Mouse (Mus musculus) embryonic facial prominence, embryonic 10.5 days (tissue): Measurements from ENCODE around the gene Hmx2. TPM values are rescaled to one million over a fixed set of nuclear protein-coding genes. Genes with fewer than 3 reads are reported as not detected.

ENCODE experiments used
- DNase-seq: peaks from one replicate; pipeline ENCODE4 v3.0.0-alpha.2; 2017; ENCODE audit warnings: low spot score
- H3K27ac ChIP-seq: fragments of 300-500 bp; sonication (generic); replicated peaks from 2 replicates; pipeline ENCODE4 v1.5.1; 2016; ENCODE audit warnings: mild to moderate bottlenecking
- H3K27me3 ChIP-seq: fragments of 300-500 bp; sonication (generic); replicated peaks from 2 replicates; pipeline ENCODE4 v1.6.1; 2016; ENCODE audit warnings: low read depth, mild to moderate bottlenecking; ENCODE audit not compliant: poor library complexity, severe bottlenecking
- H3K36me3 ChIP-seq: fragments of 300-500 bp; sonication (generic); replicated peaks from 2 replicates; pipeline ENCODE4 v1.6.1; 2016; ENCODE audit warnings: mild to moderate bottlenecking, moderate library complexity
- H3K4me1 ChIP-seq: fragments of 300-500 bp; sonication (generic); 2 replicates; pipeline ENCODE4 v1.6.1; 2016
- H3K4me3 ChIP-seq: fragments of 300-500 bp; sonication (generic); 2 replicates; pipeline ENCODE4 v1.5.1; 2016; ENCODE audit warnings: mild to moderate bottlenecking, moderate library complexity
- H3K9me3 ChIP-seq: fragments of 300-500 bp; sonication (generic); 2 replicates; pipeline ENCODE4 v1.6.1; 2016; ENCODE audit warnings: mild to moderate bottlenecking
- WGBS: fragments of 180-500 bp; shearing (Covaris S2); methylation state at CpG from one replicate; pipeline ENCODE4 v1.1.7; 2016; 5-methylcytosine and 5-hydroxymethylcytosine counted together
- polyA plus RNA-seq: library from polyadenylated mRNA; unstranded; fragments of >200 nt; fragmentation: Nextera tagmentation; extraction: Ambion mirVana; gene quantifications from 2 replicates; pipeline ENCODE4 v1.2.1, GENCODE M21; 2016

Gene Hmx2
- polyA plus RNA-seq, 1 experiment from 2014 or later: 0.27 TPM

DNA sequence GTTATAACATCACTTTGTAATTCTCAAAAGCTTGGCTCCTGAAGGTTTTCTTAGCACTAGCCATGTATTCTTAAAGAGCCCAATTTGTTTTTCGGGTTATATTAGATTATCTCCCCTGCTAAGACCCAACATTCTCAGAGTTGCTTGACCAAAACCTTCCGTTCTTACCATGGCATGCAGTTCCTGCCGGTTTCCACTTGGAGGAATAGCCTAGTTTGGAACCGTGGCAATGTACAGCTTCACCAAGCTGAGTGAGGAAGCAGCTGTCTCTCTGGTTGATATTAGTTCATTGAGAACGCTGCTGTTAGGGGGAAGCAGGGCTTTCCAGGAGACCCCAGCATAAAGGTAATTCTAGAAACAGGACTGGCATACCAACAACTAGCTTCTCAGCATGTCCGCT is 26.7 kb downstream of the Hmx2 start:
- 79% methylated on average over 6 of the region's 6 CpGs for WGBS
- no peak for DNase-seq

GRCm38 (mm10) chr7:131582178-131582577 is 33.6 kb downstream of the Hmx2 start:
- Histone ChIP-seq H3K36me3 (no peaks in the 10 kb centered on the region), H3K27me3 (peaks cover 9% of the 10 kb centered on the region), H3K4me1 (peaks cover 12% of the 10 kb centered on the region; the same call in 1 of the 2 replicates), H3K4me3 (no peak overlapping the region), H3K27ac (no peak overlapping the region), H3K9me3 (no peaks in the 10 kb centered on the region)
- no peak for DNase-seq
- 70% methylated on average over 9 of the region's 9 CpGs for WGBS

More for the DNA sequence above, 26.7 kb downstream of the Hmx2 start:
- no peaks in the 10 kb centered on the region for H3K4me1 ChIP-seq
- peaks cover 50% of the 10 kb centered on the region for H3K36me3 ChIP-seq
- H3K27ac ChIP-seq: no peak overlapping the region
- H3K9me3 ChIP-seq: no peaks in the 10 kb centered on the region
- no peak overlapping the region for H3K4me3 ChIP-seq
- no peaks in the 10 kb centered on the region for H3K27me3 ChIP-seq

- DNase-seq: no peak
- H3K36me3 ChIP-seq: no peaks in the 10 kb centered on the region
- peaks cover 12% of the 10 kb centered on the region; the same call in 1 of the 2 replicates for H3K4me1 ChIP-seq
- peaks cover 15% of the 10 kb centered on the region for H3K27me3 ChIP-seq
- no peak overlapping the region for H3K4me3 ChIP-seq
- H3K27ac ChIP-seq: no peak overlapping the region
- no peaks in the 10 kb centered on the region for H3K9me3 ChIP-seq
- 66% methylated on average over 5 of the region's 5 CpGs for WGBS
Measured at GRCm38 (mm10) chr7:131585551-131585950, 37.0 kb downstream of the Hmx2 start.

DNA sequence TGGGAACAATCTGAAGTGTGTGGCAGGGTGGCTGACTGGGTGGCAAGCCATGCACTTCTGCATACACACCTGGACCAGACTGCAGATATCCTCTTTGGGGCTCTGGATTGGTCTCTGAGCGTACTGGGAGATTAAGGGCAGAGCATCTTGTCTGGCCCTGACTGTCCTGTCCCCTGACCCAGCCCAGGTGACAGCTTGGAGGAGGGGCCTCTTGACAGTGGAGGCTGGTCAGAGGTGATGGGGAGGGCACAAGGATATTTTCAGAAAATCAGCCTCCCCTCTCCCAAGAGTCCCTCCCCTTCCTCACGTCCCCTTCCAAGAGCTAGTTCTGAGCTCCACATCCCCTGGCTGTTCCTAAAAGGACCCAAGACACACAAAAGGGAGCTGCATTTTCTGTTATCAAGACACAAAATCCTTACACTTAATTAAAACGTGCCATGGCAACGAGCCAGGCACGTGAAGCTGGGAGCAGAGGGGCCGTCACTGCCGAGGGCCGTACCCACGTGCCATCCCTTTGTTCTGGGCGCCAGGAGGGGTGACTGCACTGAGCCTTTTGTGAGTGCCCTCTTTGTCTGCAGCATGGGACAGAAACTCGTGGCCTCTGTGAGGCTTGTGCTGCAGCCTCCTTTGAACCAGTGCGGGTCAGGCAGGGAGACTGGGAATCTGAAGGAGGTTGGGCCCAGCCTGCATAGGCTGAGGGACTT is 49.4 kb downstream of the Hmx2 start:
- Histone ChIP-seq H3K36me3 (no peaks in the 10 kb centered on the region), H3K4me1 (peaks cover 29% of the 10 kb centered on the region), H3K4me3 (peak overlapping the region; percentile 21; the same call in 1 of the 2 replicates), H3K27me3 (peaks cover 82% of the 10 kb centered on the region), H3K27ac (peak overlapping the region; percentile 80), H3K9me3 (no peaks in the 10 kb centered on the region)
- 14% methylated on average over 12 of the region's 12 CpGs for WGBS
- DNase-seq: peak; percentile 63

- peaks cover 35% of the 10 kb centered on the region for H3K4me1 ChIP-seq
- peaks cover 81% of the 10 kb centered on the region for H3K27me3 ChIP-seq
- H3K36me3 ChIP-seq: no peaks in the 10 kb centered on the region
- peak; percentile 69 for DNase-seq
- 4% methylated on average over 5 of the region's 5 CpGs for WGBS
- peak overlapping the region; percentile 80 for H3K27ac ChIP-seq
- no peaks in the 10 kb centered on the region for H3K9me3 ChIP-seq
- H3K4me3 ChIP-seq: peak overlapping the region; percentile 21; the same call in 1 of the 2 replicates
Measured at GRCm38 (mm10) chr7:131598483-131598824, 49.9 kb downstream of the Hmx2 start.

DNA sequence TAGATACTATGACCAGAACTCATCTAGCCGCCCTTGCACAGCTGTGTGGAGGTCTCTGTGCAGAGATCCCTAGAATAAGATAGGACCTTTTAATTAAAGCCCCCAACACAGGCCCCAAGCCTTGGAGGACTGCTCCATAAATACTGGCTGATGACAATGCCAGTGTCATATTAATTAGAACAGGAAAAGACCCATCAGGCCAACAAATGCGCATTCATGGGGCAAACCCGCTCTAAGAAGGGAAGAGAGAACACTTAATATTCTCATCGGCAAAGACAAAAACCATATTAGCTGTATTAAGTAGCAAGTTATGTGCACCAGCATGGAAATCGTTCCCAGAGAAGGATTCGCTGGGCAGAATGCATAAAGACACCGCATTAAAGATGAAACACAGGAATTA is 53.5 kb downstream of the Hmx2 start:
- Histone ChIP-seq H3K4me3 (no peak overlapping the region), H3K9me3 (no peaks in the 10 kb centered on the region), H3K27me3 (peaks cover 72% of the 10 kb centered on the region), H3K4me1 (peaks cover 36% of the 10 kb centered on the region), H3K36me3 (no peaks in the 10 kb centered on the region), H3K27ac (no peak overlapping the region)
- 80% methylated on average over 7 of the region's 7 CpGs for WGBS
- DNase-seq: no peak

DNA sequence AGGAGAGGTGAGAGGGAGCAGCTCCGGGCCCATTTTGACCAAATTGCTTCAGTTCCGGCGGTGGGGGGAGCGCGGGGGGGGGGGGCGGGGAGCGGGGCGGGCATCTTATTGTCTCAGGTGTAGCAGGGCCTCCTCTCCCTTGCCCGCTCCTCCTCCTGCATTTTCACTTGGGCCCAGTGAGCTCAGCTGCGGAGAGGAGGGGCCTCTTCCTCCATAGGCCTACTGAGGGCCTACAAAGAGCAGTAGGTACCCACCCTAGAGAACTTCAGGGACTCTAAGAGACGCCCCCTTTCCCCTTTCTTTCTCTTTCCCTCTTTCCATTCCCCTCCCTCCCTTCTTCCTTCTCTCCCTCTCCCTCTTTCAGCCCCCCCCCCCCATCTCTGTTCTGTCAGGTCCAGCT is 54.6 kb downstream of the Hmx2 start:
- peaks cover 29% of the 10 kb centered on the region for H3K4me1 ChIP-seq
- H3K27ac ChIP-seq: peak overlapping the region; percentile 67
- H3K27me3 ChIP-seq: peaks cover 62% of the 10 kb centered on the region

GRCm38 (mm10) chr7:131604946-131605345 is 56.4 kb downstream of the Hmx2 start:
- Histone ChIP-seq H3K27me3 (peaks cover 48% of the 10 kb centered on the region), H3K4me3 (no peak overlapping the region), H3K36me3 (no peaks in the 10 kb centered on the region), H3K4me1 (peaks cover 22% of the 10 kb centered on the region), H3K9me3 (no peaks in the 10 kb centered on the region), H3K27ac (no peak overlapping the region)
- WGBS: 93% methylated on average over 10 of the region's 10 CpGs
- DNase-seq: no peak

More for the DNA sequence above, 54.6 kb downstream of the Hmx2 start:
- 6% methylated on average over 10 of the region's 11 CpGs for WGBS
- peak; percentile 42 for DNase-seq
- Histone ChIP-seq H3K4me3 (peak overlapping the region; percentile 25), H3K9me3 (no peaks in the 10 kb centered on the region), H3K36me3 (no peaks in the 10 kb centered on the region)

DNA sequence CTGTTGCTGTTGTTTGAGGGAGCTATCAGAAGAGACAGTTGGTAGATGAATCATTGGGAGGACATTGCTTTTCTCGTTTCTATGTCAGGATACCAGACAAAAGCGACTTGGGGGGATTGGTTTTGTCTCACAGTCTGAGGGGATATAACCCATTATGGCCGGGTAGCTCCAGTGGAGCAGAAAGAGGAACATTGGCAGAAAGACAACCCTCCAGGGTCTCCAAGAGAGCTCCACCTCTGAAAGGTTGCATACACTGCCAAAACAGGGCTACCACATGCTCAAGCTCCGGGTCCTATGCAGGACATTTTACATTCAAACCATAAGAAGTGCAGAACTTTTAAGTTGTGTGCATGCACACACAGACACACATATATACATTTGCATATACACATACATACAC is 56.9 kb downstream of the Hmx2 start:
- H3K27me3 ChIP-seq: peaks cover 43% of the 10 kb centered on the region
- no peaks in the 10 kb centered on the region for H3K36me3 ChIP-seq
- DNase-seq: no peak
- no peak overlapping the region for H3K4me3 ChIP-seq
- no peak overlapping the region for H3K27ac ChIP-seq
- H3K9me3 ChIP-seq: no peaks in the 10 kb centered on the region
- 74% methylated on average over 4 of the region's 4 CpGs for WGBS
- peaks cover 21% of the 10 kb centered on the region for H3K4me1 ChIP-seq

Other genes with a start within 250 kb of the Hmx2 start
- gene Cuzd1, start 226.5 kb upstream of the Hmx2 start, polyA plus RNA-seq: not detected in 2 replicates
- not detected in 2 replicates for gene Fam24b, start 219.3 kb upstream of the Hmx2 start, polyA plus RNA-seq
- gene Fam24a, start 214.9 kb upstream of the Hmx2 start, polyA plus RNA-seq: not detected in 2 replicates
- 20.8 and 23.9 TPM in 2 replicates for gene 2310057M21Rik, start 186.0 kb upstream of the Hmx2 start, polyA plus RNA-seq
- 71.4 and 75.2 TPM in 2 replicates for gene Pstk, start 177.6 kb upstream of the Hmx2 start, polyA plus RNA-seq
- 17.3 and 18.1 TPM in 2 replicates for gene Ikzf5, start 138.3 kb upstream of the Hmx2 start, polyA plus RNA-seq
- 59.5 and 67.4 TPM in 2 replicates for gene Acadsb, start 138.2 kb upstream of the Hmx2 start, polyA plus RNA-seq
- 0.10 and 0.44 TPM in 2 replicates for gene Hmx3, start 5.9 kb upstream of the Hmx2 start, polyA plus RNA-seq
- 312 and 325 TPM in 2 replicates for gene Bub3, start 11.4 kb downstream of the Hmx2 start, polyA plus RNA-seq